Comparison of ENCODE assay signal across 8 mouse cellular contexts in the genomic region with DNA sequence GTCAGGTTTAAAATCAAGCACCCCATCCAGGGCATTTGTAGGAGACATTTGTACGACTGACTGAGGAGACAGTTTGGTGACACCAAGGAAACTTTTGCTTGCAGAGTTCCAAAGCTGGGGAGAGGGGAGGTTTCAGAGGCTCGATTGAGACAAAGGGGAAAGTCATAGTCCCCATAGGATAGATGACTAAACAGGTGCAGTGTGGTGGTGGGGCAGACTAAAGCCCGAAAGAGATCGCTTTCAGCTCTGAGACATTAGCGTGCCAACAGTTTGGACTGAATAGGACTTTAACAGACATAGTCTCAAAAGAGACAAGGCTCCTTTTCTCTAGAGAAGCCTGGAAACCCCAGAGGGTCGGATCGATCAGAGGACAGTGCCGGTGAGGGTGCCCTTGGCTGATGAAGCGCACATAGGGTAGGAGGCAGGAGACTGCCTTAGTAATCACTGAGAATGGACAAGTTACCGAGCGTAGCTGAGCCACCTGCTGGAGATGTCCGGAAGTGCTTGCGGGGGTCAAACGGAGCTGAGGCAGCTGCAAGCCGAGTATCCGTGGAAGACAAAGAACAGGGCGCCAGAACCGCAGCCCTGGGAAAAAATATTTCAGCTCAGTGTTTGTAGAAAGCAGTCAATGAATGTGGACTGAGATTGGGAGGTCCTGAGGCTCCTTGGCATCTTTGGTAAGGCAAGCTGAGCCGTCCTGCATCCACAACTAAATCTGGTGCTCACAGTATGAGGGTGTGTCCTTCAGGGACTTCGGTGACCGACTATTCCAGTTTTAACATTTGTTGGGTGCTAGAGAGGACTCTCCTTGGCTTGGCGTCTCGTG.
A peak's percentile ranks its signal among the peaks of the same experiment; 100 is the strongest.
DNase-seq lines count a peak whose midpoint lies in the region; ATAC-seq and TF ChIP-seq lines count a peak whose summit lies in the region.

No protein-coding gene starts in this region.

- no peak overlapping the region for H3K9ac ChIP-seq in kidney, postnatal 0 days (ENCODE audit: low read depth, low read length)
- H3K9ac ChIP-seq in liver, embryonic 12.5 days: no peak overlapping the region

- no peaks in the 10 kb centered on the region for H3K36me3 ChIP-seq in heart, embryonic 10.5 days
- no peaks in the 10 kb centered on the region for H3K36me3 ChIP-seq in kidney, postnatal 0 days (ENCODE audit: insufficient read depth, low read length)
- no peaks in the 10 kb centered on the region for H3K36me3 ChIP-seq in liver, embryonic 12.5 days

- WGBS in heart, embryonic 10.5 days: 26% methylated on average over 23 of the region's 23 CpGs
- 26% methylated on average over 23 of the region's 23 CpGs for WGBS in kidney, postnatal 0 days
- WGBS in liver, embryonic 12.5 days (ENCODE audit: insufficient replicate concordance): 24% methylated on average over 23 of the region's 23 CpGs

- TF ChIP-seq CTCF in kidney, postnatal 0 days (IDR thresholded peaks at IDR 0.05; ENCODE audit: low read depth): peak; percentile 76

- peak; percentile 62 for DNase-seq in kidney, adult 18-20 months
- DNase-seq in kidney, adult 11 months: no peak
- DNase-seq in embryo, embryonic 10 days (ENCODE audit: low spot score): peak; percentile 90
- peak; percentile 83 for DNase-seq in heart, embryonic 10.5 days (ENCODE audit: low spot score)
- peak; percentile 82 for DNase-seq in kidney, postnatal 0 days (ENCODE audit: low spot score)
- peak; percentile 88 for DNase-seq in neural tube, embryonic 10.5 days (ENCODE audit: extremely low spot score, low spot score)
- DNase-seq in thymus, adult 18-20 months: peak; percentile 16 to 22

- H3K4me3 ChIP-seq in heart, embryonic 10.5 days: peak overlapping the region; percentile 51
- peak overlapping the region; percentile 9 for H3K4me3 ChIP-seq in kidney, postnatal 0 days (replicated peaks; ENCODE audit: low read depth, low read length)
- H3K4me3 ChIP-seq in liver, embryonic 12.5 days: peak overlapping the region; percentile 8; the same call in 1 of the 2 replicates

- no peak for ATAC-seq in kidney, postnatal 0 days (replicated peaks; ENCODE audit: low FRiP score, low read depth)
- ATAC-seq in liver, embryonic 12.5 days: no peak

- H3K9me3 ChIP-seq in heart, embryonic 10.5 days: no peaks in the 10 kb centered on the region
- no peaks in the 10 kb centered on the region for H3K9me3 ChIP-seq in kidney, postnatal 0 days (replicated peaks; ENCODE audit: low read length)
- no peaks in the 10 kb centered on the region for H3K9me3 ChIP-seq in liver, embryonic 12.5 days (replicated peaks)

- H3K27ac ChIP-seq in heart, embryonic 10.5 days: peak overlapping the region; percentile 79
- H3K27ac ChIP-seq in kidney, postnatal 0 days: no peak overlapping the region
- H3K27ac ChIP-seq in liver, embryonic 12.5 days: no peak overlapping the region

- peaks cover 9% of the 10 kb centered on the region; the same call in 1 of the 2 replicates for H3K4me1 ChIP-seq in heart, embryonic 10.5 days
- H3K4me1 ChIP-seq in kidney, postnatal 0 days (replicated peaks; ENCODE audit: insufficient read depth, low read length): no peaks in the 10 kb centered on the region
- H3K4me1 ChIP-seq in liver, embryonic 12.5 days: 0 out of 2 replicates have a peak, but pooled peaks cover 9% of the 10 kb centered on the region

- peak overlapping the region; percentile 54 for H3K4me2 ChIP-seq in kidney, postnatal 0 days (ENCODE audit: low read length)
- peak overlapping the region; percentile 47 for H3K4me2 ChIP-seq in liver, embryonic 12.5 days

- H3K27me3 ChIP-seq in heart, embryonic 10.5 days (ENCODE audit: insufficient read depth, poor library complexity, severe bottlenecking): no peaks in the 10 kb centered on the region
- H3K27me3 ChIP-seq in kidney, postnatal 0 days (ENCODE audit: insufficient read depth, low read length): no peaks in the 10 kb centered on the region
- peaks cover 8% of the 10 kb centered on the region; the same call in 1 of the 2 replicates for H3K27me3 ChIP-seq in liver, embryonic 12.5 days (replicated peaks)
